Mouse (Mus musculus) spleen, postnatal 14 days (tissue): ENCODE results near the gene 2310039H08Rik.

Experiments
- DNase-seq, 2 experiments: peaks; one replicate each; pipeline ENCODE4 v3.0.0; 2021 to 2022; ENCODE audit warnings: low spot score in 2 of 2

2310039H08Rik gene

DNA sequence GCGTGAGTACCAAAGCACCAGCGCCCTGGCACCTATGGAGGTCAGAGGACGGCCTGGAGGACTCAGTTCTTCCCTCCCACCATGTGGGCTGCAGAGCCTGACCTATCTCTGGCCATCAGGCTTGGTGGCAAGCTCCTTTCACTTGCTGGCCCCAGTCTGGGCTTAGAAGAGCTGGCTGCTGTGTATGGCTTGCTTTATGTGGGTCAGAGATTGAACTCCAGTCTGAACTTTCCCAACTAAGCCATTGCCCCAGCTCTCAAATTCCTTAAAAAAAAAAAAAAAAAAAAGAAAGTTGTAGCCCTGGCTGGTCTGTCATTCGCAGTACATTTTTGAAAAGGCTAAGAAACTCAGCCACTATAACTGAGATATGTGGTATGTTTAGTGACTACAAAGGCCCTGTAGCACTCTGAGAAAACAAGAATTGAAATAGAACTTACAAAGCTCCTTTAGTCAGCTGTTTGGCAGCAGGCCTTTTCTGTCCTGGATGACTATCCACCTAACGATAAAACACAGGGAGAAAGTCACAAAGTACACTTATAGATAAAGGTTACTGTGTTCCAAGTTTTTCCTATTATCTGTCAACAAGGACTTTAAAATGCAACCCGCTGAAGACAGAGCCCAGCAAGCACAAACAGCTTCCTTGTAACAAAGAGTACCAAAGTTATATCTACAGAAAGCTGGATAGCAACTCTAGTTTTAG is 36.8 kb downstream of the 2310039H08Rik start:
- no peak for DNase-seq

DNA sequence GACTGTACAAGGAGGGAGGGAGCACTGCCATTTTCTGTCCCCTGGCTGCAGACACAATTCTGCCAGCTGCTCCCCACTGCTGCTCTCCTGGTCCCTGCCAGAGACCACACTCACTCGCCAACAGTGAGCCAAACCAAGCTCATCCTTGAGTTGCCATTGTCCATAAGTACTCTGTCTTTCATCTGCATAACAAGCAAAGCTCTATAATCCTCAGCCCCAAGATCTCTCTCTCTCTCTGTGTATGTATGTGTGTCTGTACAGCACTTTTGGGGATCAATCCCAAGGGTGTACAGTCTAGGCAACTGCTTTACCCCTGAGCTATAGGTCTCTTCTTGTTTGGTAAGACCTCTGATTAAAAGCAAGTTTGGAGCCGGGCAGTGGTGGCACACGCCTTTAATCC is 38.2 kb downstream of the 2310039H08Rik start:
- no peak for DNase-seq

GRCm38 (mm10) chr17:46812442-46812841 is 40.0 kb downstream of the 2310039H08Rik start:
- DNase-seq = no peak

GRCm38 (mm10) chr17:46813637-46814036 is 41.2 kb downstream of the 2310039H08Rik start:
- DNase-seq = no peak

DNA sequence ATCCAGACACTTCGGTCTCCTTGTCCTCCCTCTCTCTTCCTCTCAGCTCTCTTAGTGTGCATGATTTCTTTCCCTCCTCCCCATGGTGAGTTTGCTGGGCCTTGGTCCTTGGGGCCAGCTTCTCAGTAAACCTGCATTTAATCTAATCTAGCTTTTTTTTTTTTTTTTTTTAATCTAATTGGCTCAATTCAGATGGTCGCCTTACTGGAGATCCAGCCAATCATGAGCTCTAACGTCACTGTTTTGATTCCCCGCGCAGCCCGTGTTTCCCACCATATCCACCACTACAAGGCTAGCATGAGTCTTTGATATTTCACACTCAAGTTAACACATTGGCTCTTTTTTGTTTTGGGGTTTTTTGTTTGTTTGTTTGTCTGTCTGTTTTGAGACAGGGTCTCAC is 42.1 kb downstream of the 2310039H08Rik start:
- no peak for DNase-seq

DNA sequence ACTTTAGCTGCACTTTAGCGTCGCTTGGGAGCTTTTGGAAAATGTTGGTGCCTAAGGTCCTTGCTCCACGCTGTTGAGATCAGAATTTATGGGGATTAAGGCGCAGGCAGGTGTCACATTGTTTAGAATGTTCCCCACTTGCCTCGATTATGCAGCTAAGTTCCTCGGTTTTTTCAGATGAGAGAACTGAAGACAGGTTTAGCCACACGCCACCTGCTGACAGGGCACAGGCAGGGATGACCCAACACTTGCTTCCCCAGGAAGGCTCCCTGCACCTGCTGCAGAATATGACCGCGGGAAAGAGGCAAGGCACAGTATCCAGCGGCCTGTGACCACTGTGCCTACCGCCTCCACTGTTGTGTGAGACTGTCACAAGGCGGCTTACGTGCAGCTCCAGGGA is 43.9 kb downstream of the 2310039H08Rik start:
- no peak for DNase-seq

GRCm38 (mm10) chr17:46817734-46818158 is 45.3 kb downstream of the 2310039H08Rik start:
- DNase-seq = no peak

GRCm38 (mm10) chr17:46820628-46821027 is 48.2 kb downstream of the 2310039H08Rik start:
- no peak for DNase-seq
